23 mouse cellular contexts compared by ENCODE assay signal in genomic region chr1:151583457-151584181, GRCm38 (mm10). TPM values are rescaled to one million over a fixed set of nuclear protein-coding genes. Genes with fewer than 3 reads are reported as not detected.
DNase-seq lines count a peak whose midpoint lies in the region; ATAC-seq and TF ChIP-seq lines count a peak whose summit lies in the region.
"Had no signal": no experiment of that assay in that cellular context is flagged by ENCODE, and none has a peak within 500 bp of the region (broad histone marks: within the 10 kb centered on the region; RNA-seq: fewer than 3 reads in every experiment).

No protein-coding gene starts in this region.

- ATAC-seq in lung, embryonic 14.5 days (ENCODE audit: insufficient read depth) = peak; percentile 81
- peak; percentile 28 for ATAC-seq in granulocyte monocyte progenitor cell, adult 5-6 weeks (replicated peaks; ENCODE audit: poor library complexity, severe bottlenecking)
- ATAC-seq in stomach, embryonic 16.5 days (ENCODE audit: insufficient read depth, low FRiP score) = peak; percentile 37; the same call in 1 of the 2 replicates
- ATAC-seq: forebrain, embryonic 13.5 days; forebrain, postnatal 0 days; hindbrain, embryonic 16.5 days had no signal

- H3K9me3 ChIP-seq in lung, embryonic 14.5 days (ENCODE audit: low read depth, low read length) = no peaks in the 10 kb centered on the region
- H3K9me3 ChIP-seq in stomach, embryonic 16.5 days (replicated peaks; ENCODE audit: control insufficient read depth, low read length) = no peaks in the 10 kb centered on the region
- H3K9me3 ChIP-seq: embryonic facial prominence, embryonic 13.5 days; forebrain, embryonic 13.5 days; G1E; heart, embryonic 10.5 days; hindbrain, embryonic 12.5 days had no signal

- TF ChIP-seq CTCF in lung, embryonic 14.5 days (IDR thresholded peaks at IDR 0.05; ENCODE audit: low read depth) = no peak
- TF ChIP-seq CTCF in lung, adult 2 months (IDR thresholded peaks at IDR 0.05; ENCODE audit: insufficient read depth, low read length) = no peak

- H3K36me3 ChIP-seq in lung, embryonic 14.5 days (ENCODE audit: insufficient read depth) = no peaks in the 10 kb centered on the region
- H3K36me3 ChIP-seq in stomach, embryonic 16.5 days (ENCODE audit: control insufficient read depth, insufficient read depth, low read length) = no peaks in the 10 kb centered on the region
- H3K36me3 ChIP-seq: embryonic facial prominence, embryonic 13.5 days; G1E; heart, embryonic 10.5 days; hindbrain, embryonic 12.5 days had no signal

- WGBS in lung, embryonic 14.5 days = 43% methylated on average over 8 of the region's 8 CpGs
- WGBS in lung, adult 2 months = 65% methylated on average over 8 of the region's 8 CpGs
- 63% methylated on average over 8 of the region's 8 CpGs for WGBS in stomach, embryonic 16.5 days

- no peak overlapping the region for H3K9ac ChIP-seq in lung, embryonic 14.5 days
- H3K9ac ChIP-seq in stomach, embryonic 16.5 days (ENCODE audit: low read length) = no peak overlapping the region
- H3K9ac ChIP-seq: embryonic facial prominence, embryonic 13.5 days; forebrain, embryonic 13.5 days; forebrain, postnatal 0 days; hindbrain, embryonic 12.5 days had no signal

- no peak overlapping the region for H3K27ac ChIP-seq in lung, embryonic 14.5 days (ENCODE audit: low read depth)
- peak overlapping the region; percentile 64 for H3K27ac ChIP-seq in stomach, embryonic 16.5 days (ENCODE audit: low read length)
- H3K27ac ChIP-seq: embryonic facial prominence, embryonic 13.5 days; forebrain, embryonic 13.5 days; heart, embryonic 10.5 days; hindbrain, embryonic 12.5 days had no signal

- peaks cover 18% of the 10 kb centered on the region; the same call in 1 of the 2 replicates for H3K4me1 ChIP-seq in lung, embryonic 14.5 days (ENCODE audit: insufficient read depth)
- peaks cover 2% of the 10 kb centered on the region; the same call in 1 of the 2 replicates for H3K4me1 ChIP-seq in lung, adult 2 months (ENCODE audit: control insufficient read depth, insufficient read depth, low read length)
- H3K4me1 ChIP-seq in stomach, embryonic 16.5 days (ENCODE audit: control insufficient read depth, insufficient read depth, low read length) = peaks cover 7% of the 10 kb centered on the region
- H3K4me1 ChIP-seq: hindbrain, embryonic 12.5 days had no signal

- H3K4me3 ChIP-seq in lung, embryonic 14.5 days (ENCODE audit: low read depth, low read length) = no peak overlapping the region
- no peak overlapping the region for H3K4me3 ChIP-seq in lung, adult 2 months (replicated peaks; ENCODE audit: extremely low read depth, low read depth, low read length)
- H3K4me3 ChIP-seq in stomach, embryonic 16.5 days (replicated peaks; ENCODE audit: low read length) = no peak overlapping the region
- H3K4me3 ChIP-seq: embryonic facial prominence, embryonic 13.5 days; forebrain, embryonic 13.5 days; heart, embryonic 10.5 days; hindbrain, embryonic 12.5 days had no signal

- peak; percentile 86 for DNase-seq in lung, embryonic 14.5 days
- DNase-seq in lung, postnatal 25 days (ENCODE audit: low spot score) = no peak
- DNase-seq in lung, postnatal 10 days = peak; percentile 35
- DNase-seq in lung, adult 2 months = no peak
- no peak for DNase-seq in ovary, postnatal 10 days (ENCODE audit: low spot score)
- DNase-seq in layer of hippocampus, adult 9-10 months (ENCODE audit: low spot score) = no peak
- DNase-seq: adrenal gland, postnatal 10 days; cerebellum, adult 11 months; cerebellum, adult 8-10 months; cerebellum, postnatal 14 days; embryo, embryonic 11 days; forebrain, postnatal 0 days; gastrocnemius, postnatal 14 days; heart, postnatal 10 days; heart, postnatal 4 days had no signal

- 0 out of 2 replicates have a peak, but pooled peaks cover 4% of the 10 kb centered on the region for H3K27me3 ChIP-seq in lung, embryonic 14.5 days (ENCODE audit: insufficient read depth, low read length)
- no peaks in the 10 kb centered on the region for H3K27me3 ChIP-seq in stomach, embryonic 16.5 days (ENCODE audit: control insufficient read depth, insufficient read depth, low read length)
- H3K27me3 ChIP-seq: embryonic facial prominence, embryonic 13.5 days; hindbrain, embryonic 12.5 days had no signal

- TF ChIP-seq POLR2A in lung, adult 2 months (IDR thresholded peaks at IDR 0.05; ENCODE audit: borderline replicate concordance, extremely low read depth, low read depth, low read length) = no peak

- 0 out of 2 replicates have a peak overlapping the region, but pooled peaks have one; percentile 5 for H3K4me2 ChIP-seq in lung, embryonic 14.5 days
- H3K4me2 ChIP-seq in stomach, embryonic 16.5 days (ENCODE audit: low read depth, low read length) = no peak overlapping the region; the same call in 1 of the 2 replicates
- H3K4me2 ChIP-seq: embryonic facial prominence, embryonic 13.5 days; forebrain, embryonic 13.5 days; hindbrain, embryonic 12.5 days had no signal

RNA-seq across cellular contexts. Expression of gene Fam129a, which starts 12.6 kb away (rescaled TPM):
- polyA plus RNA-seq in lung, embryonic 14.5 days (2014; fragmentation: Nextera tagmentation; extraction: Ambion mirVana) = 4.4 and 4.6 TPM in 2 replicates
- polyA plus RNA-seq in lung, adult 2 months (2012; rRNA removed) = 14.7 and 22.4 TPM in 2 replicates
- 3.3 and 4.6 TPM in 2 replicates for total RNA-seq in granulocyte monocyte progenitor cell, adult 5-6 weeks (2014; fragmentation: Nextera tagmentation)
- total RNA-seq in granulocyte monocyte progenitor cell, adult 5-6 weeks (2017) = 6.3 and 6.5 TPM in 2 replicates
- polyA plus RNA-seq in stomach, embryonic 16.5 days (2015; fragmentation: Nextera tagmentation; extraction: Ambion mirVana) = 22.7 and 25.0 TPM in 2 replicates
- polyA plus RNA-seq: G1E had no signal

Comparison
In these comparisons a context has a peak if more than half of its experiments do, and no peak if none do; other contexts are left out.
1. DNase-seq: peak in lung, embryonic 14.5 days (single experiment) and lung, postnatal 10 days (single experiment); none in lung, postnatal 25 days (single experiment), lung, adult 2 months (single experiment), ovary, postnatal 10 days (single experiment) and layer of hippocampus, adult 9-10 months (single experiment).
2. ATAC-seq: peak in every context shown above with its lines; median percentile 81 in lung, embryonic 14.5 days; 37 in stomach, embryonic 16.5 days; 28 in granulocyte monocyte progenitor cell, adult 5-6 weeks.